Comparison of ENCODE assay signal across 13 mouse cellular contexts in genomic region chr1:154256811-154257210, GRCm38 (mm10). TPM values are rescaled to one million over a fixed set of nuclear protein-coding genes. Genes with fewer than 3 reads are reported as not detected.
DNase-seq lines count a peak whose midpoint lies in the region; ATAC-seq and TF ChIP-seq lines count a peak whose summit lies in the region.
"Had no signal": no experiment of that assay in that cellular context is flagged by ENCODE, and none has a peak within 500 bp of the region (broad histone marks: within the 10 kb centered on the region; RNA-seq: fewer than 3 reads in every experiment).

No protein-coding gene starts in this region.

- H3K36me3 ChIP-seq in hindbrain, embryonic 12.5 days: no peaks in the 10 kb centered on the region
- H3K36me3 ChIP-seq in hindbrain, embryonic 11.5 days (ENCODE audit: control insufficient read depth, insufficient read depth, low read length): no peaks in the 10 kb centered on the region
- no peaks in the 10 kb centered on the region for H3K36me3 ChIP-seq in neural tube, embryonic 11.5 days (ENCODE audit: control insufficient read depth, insufficient read depth, low read length)
- no peaks in the 10 kb centered on the region for H3K36me3 ChIP-seq in forebrain, embryonic 12.5 days (replicated peaks)
- H3K36me3 ChIP-seq: heart, embryonic 10.5 days had no signal

- H3K4me3 ChIP-seq in hindbrain, embryonic 12.5 days: no peak overlapping the region
- no peak overlapping the region for H3K4me3 ChIP-seq in hindbrain, embryonic 11.5 days (ENCODE audit: low read depth, low read length)
- H3K4me3 ChIP-seq in neural tube, embryonic 11.5 days (ENCODE audit: low read depth, low read length): no peak overlapping the region
- H3K4me3 ChIP-seq in layer of hippocampus, adult 2 months: peak overlapping the region; percentile 26
- H3K4me3 ChIP-seq in forebrain, embryonic 12.5 days (replicated peaks): no peak overlapping the region
- H3K4me3 ChIP-seq: heart, embryonic 10.5 days had no signal

- no peak for DNase-seq in hindbrain, embryonic 11.5 days (ENCODE audit: low spot score)
- DNase-seq in neural tube, embryonic 11.5 days (ENCODE audit: low spot score): peak; percentile 16
- no peak for DNase-seq in neural tube, embryonic 10.5 days (ENCODE audit: extremely low spot score, low spot score)
- DNase-seq in layer of hippocampus, adult 2 months (ENCODE audit: low spot score in 2 of 2): peak in 1 of 2 experiments; percentile 37
- DNase-seq in telencephalon, adult 2 months (ENCODE audit: low read depth, low spot score): peak; percentile 53
- DNase-seq: adrenal gland, adult 2 months; cerebellum, adult 9-10 months had no signal

- H3K4me1 ChIP-seq in hindbrain, embryonic 12.5 days: 0 out of 2 replicates have a peak, but pooled peaks cover 4% of the 10 kb centered on the region
- H3K4me1 ChIP-seq in hindbrain, embryonic 11.5 days (replicated peaks; ENCODE audit: control insufficient read depth, insufficient read depth, low read length): no peaks in the 10 kb centered on the region
- H3K4me1 ChIP-seq in neural tube, embryonic 11.5 days (ENCODE audit: control insufficient read depth, insufficient read depth, low read length): no peaks in the 10 kb centered on the region
- H3K4me1 ChIP-seq in forebrain, embryonic 12.5 days: no peaks in the 10 kb centered on the region
- H3K4me1 ChIP-seq: heart, embryonic 10.5 days had no signal

- H3K27ac ChIP-seq in hindbrain, embryonic 12.5 days: no peak overlapping the region
- H3K27ac ChIP-seq in hindbrain, embryonic 11.5 days (ENCODE audit: low read depth, low read length): no peak overlapping the region
- H3K27ac ChIP-seq in neural tube, embryonic 11.5 days (ENCODE audit: low read depth, low read length): no peak overlapping the region
- H3K27ac ChIP-seq in layer of hippocampus, adult 2 months: peak overlapping the region; percentile 89
- H3K27ac ChIP-seq in forebrain, embryonic 12.5 days: no peak overlapping the region
- H3K27ac ChIP-seq: heart, embryonic 10.5 days; kidney, postnatal 0 days had no signal

- no peak for TF ChIP-seq CTCF in layer of hippocampus, adult 2 months (conservative IDR thresholded peaks at IDR 0.05)

- WGBS in hindbrain, embryonic 12.5 days: 56% methylated on average over 15 of the region's 15 CpGs
- WGBS in hindbrain, embryonic 11.5 days: 59% methylated on average over 15 of the region's 15 CpGs
- 70% methylated on average over 15 of the region's 15 CpGs for WGBS in neural tube, embryonic 11.5 days
- WGBS in forebrain, embryonic 12.5 days: 74% methylated on average over 15 of the region's 15 CpGs

- H3K9ac ChIP-seq in hindbrain, embryonic 12.5 days: no peak overlapping the region
- no peak overlapping the region for H3K9ac ChIP-seq in hindbrain, embryonic 11.5 days (ENCODE audit: low read depth, low read length)
- H3K9ac ChIP-seq in neural tube, embryonic 11.5 days (ENCODE audit: low read length): no peak overlapping the region
- no peak overlapping the region for H3K9ac ChIP-seq in forebrain, embryonic 12.5 days

- 0 out of 2 replicates have a peak overlapping the region, but pooled peaks have one; percentile 8 for H3K4me2 ChIP-seq in hindbrain, embryonic 12.5 days (replicated peaks)
- H3K4me2 ChIP-seq in hindbrain, embryonic 11.5 days (replicated peaks; ENCODE audit: low read depth, low read length): no peak overlapping the region
- no peak overlapping the region for H3K4me2 ChIP-seq in neural tube, embryonic 11.5 days (ENCODE audit: low read depth)
- H3K4me2 ChIP-seq in forebrain, embryonic 12.5 days: no peak overlapping the region

- ATAC-seq in hindbrain, embryonic 12.5 days (ENCODE audit: low FRiP score): no peak
- no peak for ATAC-seq in hindbrain, embryonic 11.5 days (ENCODE audit: low FRiP score)
- no peak for ATAC-seq in neural tube, embryonic 11.5 days (ENCODE audit: insufficient read depth, low FRiP score, low TSS enrichment)
- no peak for ATAC-seq in forebrain, embryonic 12.5 days (ENCODE audit: low FRiP score)
- ATAC-seq: CD4-positive, CD25-positive, alpha-beta regulatory T cell, adult 4 months had no signal

- H3K27me3 ChIP-seq in hindbrain, embryonic 12.5 days: no peaks in the 10 kb centered on the region
- H3K27me3 ChIP-seq in hindbrain, embryonic 11.5 days (ENCODE audit: control insufficient read depth, insufficient read depth, low read length): no peaks in the 10 kb centered on the region
- no peaks in the 10 kb centered on the region for H3K27me3 ChIP-seq in neural tube, embryonic 11.5 days (ENCODE audit: control insufficient read depth, insufficient read depth, low read length)
- no peaks in the 10 kb centered on the region for H3K27me3 ChIP-seq in forebrain, embryonic 12.5 days

- H3K9me3 ChIP-seq in hindbrain, embryonic 12.5 days (replicated peaks): no peaks in the 10 kb centered on the region
- H3K9me3 ChIP-seq in hindbrain, embryonic 11.5 days (ENCODE audit: control insufficient read depth, low read length): no peaks in the 10 kb centered on the region
- no peaks in the 10 kb centered on the region for H3K9me3 ChIP-seq in neural tube, embryonic 11.5 days (ENCODE audit: control insufficient read depth, low read length)
- no peaks in the 10 kb centered on the region for H3K9me3 ChIP-seq in forebrain, embryonic 12.5 days
- H3K9me3 ChIP-seq: heart, embryonic 10.5 days had no signal

RNA-seq across cellular contexts. Expression of gene Zfp648, which starts 55.8 kb away (rescaled TPM):
- 0.72 and 1.1 TPM in 2 replicates for polyA plus RNA-seq in hindbrain, embryonic 12.5 days (2016; fragmentation: Nextera tagmentation; extraction: Ambion mirVana)
- polyA plus RNA-seq in hindbrain, embryonic 11.5 days (2014; fragmentation: Nextera tagmentation; extraction: Ambion mirVana): 0.11 TPM in 1 of 2 replicates, not detected in the other
- polyA plus RNA-seq in neural tube, embryonic 11.5 days (2014; fragmentation: Nextera tagmentation; extraction: Ambion mirVana): 0.24 and 0.58 TPM in 2 replicates
- total RNA-seq in layer of hippocampus, adult 2 months (2021): under 1 TPM; 0.37 to 0.44 TPM
- not detected in 2 replicates for polyA plus RNA-seq in forebrain, embryonic 12.5 days (2016; fragmentation: Nextera tagmentation; extraction: Ambion mirVana)
- total RNA-seq: liver, adult 2 months had no signal
- polyA plus RNA-seq: CD4-positive, CD25-positive, alpha-beta regulatory T cell, adult 4 months; liver, adult 2 months had no signal

Comparison
In these comparisons a context has a peak if more than half of its experiments do, and no peak if none do; other contexts are left out.
1. DNase-seq: peak in neural tube, embryonic 11.5 days (single experiment) and telencephalon, adult 2 months (single experiment); none in hindbrain, embryonic 11.5 days (single experiment) and neural tube, embryonic 10.5 days (single experiment).